Mouse (Mus musculus) C2C12 (cell line): ENCODE measurements around the gene Nuak1. TPM values are rescaled to one million over a fixed set of nuclear protein-coding genes. Genes with fewer than 3 reads are reported as not detected.

Experiments
- H3K27me3 ChIP-seq: one replicate; pipeline ENCODE4 v1.6.1; 2011; ENCODE audit not compliant: control insufficient read depth, insufficient read depth, insufficient read length
- H3K36me3 ChIP-seq: one replicate; pipeline ENCODE4 v1.6.1; 2011; ENCODE audit not compliant: control insufficient read depth, insufficient read depth
- H3K4me3 ChIP-seq: one replicate; pipeline ENCODE4 v1.5.1; 2011; ENCODE audit warnings: mild to moderate bottlenecking, control low read depth; ENCODE audit not compliant: poor library complexity, insufficient read depth, severe bottlenecking
- H3K79me2 ChIP-seq: one replicate; pipeline ENCODE4 v1.6.1; 2011; ENCODE audit not compliant: control insufficient read depth, insufficient read depth
- H3K79me3 ChIP-seq: one replicate; pipeline ENCODE4 v1.6.1; 2011; ENCODE audit warnings: low read depth, control low read depth
- H3ac ChIP-seq: one replicate; pipeline ENCODE3; 2011; ENCODE audit warnings: low read depth; ENCODE audit not compliant: control insufficient read depth, insufficient read length
- CEBPB ChIP-seq: IDR thresholded peaks from one replicate; pipeline ENCODE4 v1.6.1; 2011; ENCODE audit warnings: low read depth, mild to moderate bottlenecking, control low read depth, moderate library complexity
- CTCF ChIP-seq: IDR thresholded peaks from one replicate; pipeline ENCODE4 v1.5.1; 2011; ENCODE audit not compliant: control insufficient read depth, insufficient read depth, insufficient read length
- FOSL1 ChIP-seq: IDR thresholded peaks from one replicate; pipeline ENCODE4 v1.8.0; 2011; ENCODE audit warnings: mild to moderate bottlenecking, low read length; ENCODE audit not compliant: poor library complexity, insufficient read depth, severe bottlenecking
- MAX ChIP-seq: IDR thresholded peaks from one replicate; pipeline ENCODE4 v1.6.1; 2011; ENCODE audit warnings: mild to moderate bottlenecking, control low read depth
- MYOD1 ChIP-seq: IDR thresholded peaks from one replicate; pipeline ENCODE4 v1.6.1; 2011; ENCODE audit warnings: low read depth; ENCODE audit not compliant: control insufficient read depth, insufficient read length
- MYOG ChIP-seq: IDR thresholded peaks from one replicate; pipeline ENCODE4 v1.6.1; 2011; ENCODE audit not compliant: control insufficient read depth, insufficient read length; ENCODE audit errors: extremely low read depth
- USF1 ChIP-seq: IDR thresholded peaks from one replicate; pipeline ENCODE4 v1.6.1; 2011; ENCODE audit warnings: low read depth, mild to moderate bottlenecking, control low read depth, moderate library complexity
- polyA plus RNA-seq: library from polyadenylated mRNA; unstranded; fragments of >200 nt; fragmentation: generic; extraction: Trizol; gene quantifications from one replicate; pipeline ENCODE4 v1.2.1, GENCODE M21; 2012; ENCODE audit warnings: missing spikeins

Nuak1 gene
- polyA plus RNA-seq, 1 experiment = 15.2 TPM

- Histone ChIP-seq H3K4me3 (no peak overlapping the region), H3K27me3 (no peaks in the 10 kb centered on the region), H3K79me2 (peaks cover under 1% of the 10 kb centered on the region), H3ac (no peak overlapping the region), H3K36me3 (peaks cover 6% of the 10 kb centered on the region), H3K79me3 (no peaks in the 10 kb centered on the region)
- TF ChIP-seq CEBPB (no peak), MYOG (no peak), MYOD1 (no peak), MAX (no peak), CTCF (no peak), FOSL1 (no peak), USF1 (no peak)
Observed at GRCm38 (mm10) chr10:84384761-84385160, 55.6 kb downstream of the Nuak1 start.

- Histone ChIP-seq H3K4me3 (no peak overlapping the region), H3K79me2 (no peaks in the 10 kb centered on the region), H3K27me3 (no peaks in the 10 kb centered on the region), H3ac (no peak overlapping the region), H3K79me3 (no peaks in the 10 kb centered on the region), H3K36me3 (peaks cover 19% of the 10 kb centered on the region)
- TF ChIP-seq MYOD1 (no peak), MAX (no peak), CEBPB (no peak), CTCF (no peak), FOSL1 (no peak), MYOG (no peak), USF1 (no peak)
Observed at GRCm38 (mm10) chr10:84382900-84383883, 57.2 kb downstream of the Nuak1 start.

GRCm38 (mm10) chr10:84381276-84381798, 59.1 kb downstream of the Nuak1 start:
- TF ChIP-seq MYOG (no peak), MAX (no peak), CEBPB (no peak), FOSL1 (no peak), MYOD1 (no peak), CTCF (no peak), USF1 (no peak)
- no peak overlapping the region for H3K4me3 ChIP-seq
- peaks cover 33% of the 10 kb centered on the region for H3K36me3 ChIP-seq
- H3ac ChIP-seq = no peak overlapping the region
- H3K79me2 ChIP-seq = no peaks in the 10 kb centered on the region
- no peaks in the 10 kb centered on the region for H3K79me3 ChIP-seq
- H3K27me3 ChIP-seq = no peaks in the 10 kb centered on the region

DNA sequence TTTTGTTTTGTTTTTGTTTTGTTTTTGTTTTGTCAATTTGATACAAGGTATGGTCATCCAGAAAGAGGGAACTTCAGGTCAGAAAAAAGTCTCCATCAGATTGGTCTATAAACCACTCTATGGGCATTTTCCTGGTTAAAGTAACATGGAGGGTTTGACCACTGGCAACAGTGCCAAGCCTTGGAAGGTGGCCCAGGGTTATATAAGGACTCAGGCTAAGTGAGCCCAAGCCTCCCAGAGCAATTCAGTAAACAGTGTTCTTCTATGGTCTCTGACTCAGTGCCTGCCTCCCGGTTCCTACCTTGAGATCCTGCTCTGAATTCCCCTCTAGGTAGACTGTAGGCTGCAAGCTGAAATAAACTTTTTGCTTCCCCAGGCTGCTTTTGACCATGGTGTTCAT, 61.0 kb downstream of the Nuak1 start:
- Histone ChIP-seq H3K79me2 (no peaks in the 10 kb centered on the region), H3ac (no peak overlapping the region), H3K79me3 (no peaks in the 10 kb centered on the region), H3K4me3 (no peak overlapping the region), H3K36me3 (peaks cover 37% of the 10 kb centered on the region), H3K27me3 (no peaks in the 10 kb centered on the region)
- TF ChIP-seq FOSL1 (no peak), MYOD1 (no peak), MAX (no peak), MYOG (no peak), CEBPB (no peak), USF1 (no peak), CTCF (no peak)

GRCm38 (mm10) chr10:84377956-84378355, 62.4 kb downstream of the Nuak1 start:
- Histone ChIP-seq H3K79me2 (no peaks in the 10 kb centered on the region), H3K4me3 (no peak overlapping the region), H3K79me3 (no peaks in the 10 kb centered on the region), H3ac (no peak overlapping the region), H3K36me3 (peaks cover 43% of the 10 kb centered on the region), H3K27me3 (no peaks in the 10 kb centered on the region)
- TF ChIP-seq CTCF (no peak), MYOD1 (no peak), CEBPB (no peak), USF1 (no peak), FOSL1 (no peak), MYOG (no peak), MAX (no peak)

DNA sequence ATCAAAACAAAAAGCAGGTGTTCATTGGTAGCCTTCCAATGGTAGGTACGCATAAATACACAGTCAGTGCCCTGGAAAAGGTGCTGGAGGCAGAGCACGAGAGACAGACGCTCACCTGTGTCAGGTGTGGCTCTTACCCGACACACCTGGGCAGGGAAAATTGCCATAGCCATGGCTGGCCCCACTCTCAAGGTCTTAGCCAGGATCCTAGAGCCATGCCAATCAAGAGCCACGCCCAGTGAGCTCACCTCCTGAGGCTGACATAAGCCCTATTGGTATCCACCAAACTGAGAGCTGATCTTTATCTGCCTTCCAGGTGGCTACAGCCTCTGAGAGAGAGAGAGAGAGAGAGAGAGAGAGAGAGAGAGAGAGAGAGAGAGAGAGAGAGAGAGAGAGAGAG, 64.1 kb downstream of the Nuak1 start:
- peaks cover 43% of the 10 kb centered on the region for H3K36me3 ChIP-seq

More for the DNA sequence above, 64.1 kb downstream of the Nuak1 start:
- TF ChIP-seq MYOD1 (no peak), MAX (no peak), MYOG (no peak), USF1 (no peak), CEBPB (no peak), FOSL1 (no peak), CTCF (no peak)
- Histone ChIP-seq H3ac (no peak overlapping the region), H3K79me2 (no peaks in the 10 kb centered on the region), H3K79me3 (no peaks in the 10 kb centered on the region), H3K4me3 (no peak overlapping the region), H3K27me3 (no peaks in the 10 kb centered on the region)
